In the genomic region with DNA sequence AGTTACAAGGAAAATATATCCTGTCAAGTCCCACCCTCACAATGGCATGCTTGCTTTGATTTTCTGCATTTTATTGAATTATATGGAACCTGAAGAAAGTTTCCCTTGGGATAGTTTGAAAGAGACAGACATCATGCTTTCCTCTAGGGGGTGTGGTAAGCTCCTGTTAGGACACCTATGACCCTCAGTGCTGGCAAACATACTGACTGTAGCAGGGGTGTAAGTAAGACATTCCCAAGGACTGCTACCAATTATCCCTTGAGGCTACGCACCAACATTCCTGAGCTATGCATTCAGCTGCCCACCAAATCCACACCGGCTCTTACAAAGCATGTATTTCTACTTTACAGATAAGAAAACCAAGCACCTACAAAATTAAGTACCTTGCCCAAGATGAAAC, we compare ENCODE assay signal across 16 mouse cellular contexts. TPM values are rescaled to one million over a fixed set of nuclear protein-coding genes. Genes with fewer than 3 reads are reported as not detected.
DNase-seq lines count a peak whose midpoint lies in the region; ATAC-seq and TF ChIP-seq lines count a peak whose summit lies in the region.
"Had no signal": no experiment of that assay in that cellular context is flagged by ENCODE, and none has a peak within 500 bp of the region (broad histone marks: within the 10 kb centered on the region; RNA-seq: fewer than 3 reads in every experiment).

No protein-coding gene starts in this region.

- H3K4me2 ChIP-seq in forebrain, embryonic 13.5 days, result no peak overlapping the region
- no peak overlapping the region for H3K4me2 ChIP-seq in forebrain, embryonic 11.5 days (ENCODE audit: low read depth, low read length, severe bottlenecking)
- H3K4me2 ChIP-seq in CH12.LX (ENCODE audit: insufficient read depth, low read depth, poor library complexity, severe bottlenecking), result no peak overlapping the region
- no peak overlapping the region for H3K4me2 ChIP-seq in embryonic facial prominence, embryonic 12.5 days (replicated peaks)
- H3K4me2 ChIP-seq: intestine, embryonic 15.5 days had no signal

- no peak for ATAC-seq in forebrain, embryonic 13.5 days
- no peak for ATAC-seq in forebrain, embryonic 11.5 days (replicated peaks; ENCODE audit: low FRiP score)
- no peak for ATAC-seq in embryonic facial prominence, embryonic 12.5 days (ENCODE audit: insufficient number of reproducible peaks, insufficient read depth, low FRiP score, low TSS enrichment)
- ATAC-seq: intestine, embryonic 15.5 days had no signal

- H3K79me2 ChIP-seq in CH12.LX (replicated peaks; ENCODE audit: control insufficient read depth, extremely low read depth, insufficient read depth, poor library complexity, severe bottlenecking), result no peaks in the 10 kb centered on the region

- no peak for DNase-seq in forebrain, embryonic 11.5 days (ENCODE audit: low spot score)
- no peak for DNase-seq in layer of hippocampus, adult 2 months (ENCODE audit: low spot score in 2 of 2)
- DNase-seq in layer of hippocampus, postnatal 25 days (ENCODE audit: extremely low spot score in 1 of 2, low spot score in 1 of 2), result no peak
- no peak for DNase-seq in CH12.LX (ENCODE audit: extremely low read depth)
- DNase-seq in cerebellum, postnatal 10 days, result no peak
- no peak for DNase-seq in adrenal gland, postnatal 14 days
- DNase-seq: adrenal gland, adult 2 months; B cell, adult 2 months; cerebellum, adult 2 months; heart, adult 11 months; liver; lung, postnatal 10 days; thymus, postnatal 25 days had no signal

- dilution Hi-C loops in CH12.LX (cut with MboI; ENCODE audit: extremely low pct_ligation_motif_present, extremely low pct_unique_long_range_greater_than_20kb, low sequenced_read_pairs), result no loop called here

- H3K9ac ChIP-seq in forebrain, embryonic 13.5 days, result no peak overlapping the region
- H3K9ac ChIP-seq in forebrain, embryonic 11.5 days (ENCODE audit: low read length), result no peak overlapping the region
- H3K9ac ChIP-seq in CH12.LX (ENCODE audit: insufficient read depth, low read depth), result no peak overlapping the region
- H3K9ac ChIP-seq in embryonic facial prominence, embryonic 12.5 days, result no peak overlapping the region
- H3K9ac ChIP-seq: intestine, embryonic 15.5 days had no signal

- WGBS in forebrain, embryonic 13.5 days, result 88% methylated on average over 2 of the region's 2 CpGs
- 77% methylated on average over 2 of the region's 2 CpGs for WGBS in forebrain, embryonic 11.5 days
- WGBS in embryonic facial prominence, embryonic 12.5 days, result 25% methylated on average over 2 of the region's 2 CpGs

- TF ChIP-seq EP300 in CH12.LX (IDR thresholded peaks at IDR 0.05; ENCODE audit: low read length), result no peak

- H3K4me3 ChIP-seq in forebrain, embryonic 13.5 days, result no peak overlapping the region
- H3K4me3 ChIP-seq in forebrain, embryonic 11.5 days (ENCODE audit: low read depth, low read length), result no peak overlapping the region
- no peak overlapping the region for H3K4me3 ChIP-seq in layer of hippocampus, adult 2 months
- H3K4me3 ChIP-seq in CH12.LX (replicated peaks in 1 of 3; ENCODE audit: low read depth in 2 of 3, low read length in 2 of 3, poor library complexity in 1 of 3), result no peak overlapping the region
- no peak overlapping the region for H3K4me3 ChIP-seq in embryonic facial prominence, embryonic 12.5 days
- H3K4me3 ChIP-seq: intestine, embryonic 15.5 days had no signal

- in situ Hi-C loops in CH12.LX (cut with MboI; ENCODE audit: low pct_ligation_motif_present, low pct_unique_long_range_greater_than_20kb, low sequenced_read_pairs), result no loop called here

- peaks cover 71% of the 10 kb centered on the region for H3K36me3 ChIP-seq in forebrain, embryonic 13.5 days (ENCODE audit: poor library complexity, severe bottlenecking)
- peaks cover 32% of the 10 kb centered on the region for H3K36me3 ChIP-seq in forebrain, embryonic 11.5 days (ENCODE audit: control insufficient read depth, insufficient read depth, low read length)
- H3K36me3 ChIP-seq in CH12.LX (replicated peaks in 1 of 2; ENCODE audit: control insufficient read depth in 1 of 2, insufficient read depth in 1 of 2, low read length in 1 of 2), result peaks cover 46 to 75% of the 10 kb centered on the region in 2 experiments
- peaks cover 68% of the 10 kb centered on the region for H3K36me3 ChIP-seq in embryonic facial prominence, embryonic 12.5 days

- peak; percentile 35 for TF ChIP-seq RAD21 in CH12.LX (IDR thresholded peaks at IDR 0.05; ENCODE audit: low read depth, low read length)

- TF ChIP-seq CTCF in layer of hippocampus, adult 2 months (conservative IDR thresholded peaks at IDR 0.05), result peak; percentile 32
- peak in 1 of 2 experiments; percentile 47; a peak in 2 of 4 replicates for TF ChIP-seq CTCF in CH12.LX (conservative IDR thresholded peaks at IDR 0.05 in 1 of 2, IDR thresholded peaks at IDR 0.05 in 1 of 2; ENCODE audit: low read depth in 2 of 2, low read length in 2 of 2)

- H3K4me1 ChIP-seq in forebrain, embryonic 13.5 days, result peaks cover 48% of the 10 kb centered on the region
- H3K4me1 ChIP-seq in forebrain, embryonic 11.5 days (replicated peaks; ENCODE audit: control insufficient read depth, insufficient read depth, low read length), result peaks cover 21% of the 10 kb centered on the region
- H3K4me1 ChIP-seq in CH12.LX (ENCODE audit: control insufficient read depth in 1 of 2, insufficient read depth in 2 of 2), result peaks cover 3 to 25% of the 10 kb centered on the region in 2 experiments; a peak in 3 of 4 replicates
- peaks cover 37% of the 10 kb centered on the region for H3K4me1 ChIP-seq in embryonic facial prominence, embryonic 12.5 days

- no peaks in the 10 kb centered on the region for H3K27me3 ChIP-seq in forebrain, embryonic 13.5 days
- no peaks in the 10 kb centered on the region for H3K27me3 ChIP-seq in forebrain, embryonic 11.5 days (ENCODE audit: control insufficient read depth, insufficient read depth, low read length)
- H3K27me3 ChIP-seq in CH12.LX (replicated peaks), result no peaks in the 10 kb centered on the region
- H3K27me3 ChIP-seq in embryonic facial prominence, embryonic 12.5 days, result no peaks in the 10 kb centered on the region
- H3K27me3 ChIP-seq: intestine, embryonic 15.5 days had no signal

- no peaks in the 10 kb centered on the region for H3K9me3 ChIP-seq in forebrain, embryonic 13.5 days (replicated peaks)
- no peaks in the 10 kb centered on the region for H3K9me3 ChIP-seq in forebrain, embryonic 11.5 days (ENCODE audit: control insufficient read depth, low read length)
- H3K9me3 ChIP-seq in CH12.LX (replicated peaks; ENCODE audit: low read length), result no peaks in the 10 kb centered on the region
- no peaks in the 10 kb centered on the region for H3K9me3 ChIP-seq in embryonic facial prominence, embryonic 12.5 days
- H3K9me3 ChIP-seq: intestine, embryonic 15.5 days had no signal

- TF ChIP-seq POLR2A in CH12.LX (IDR thresholded peaks at IDR 0.05; ENCODE audit: low read depth, low read length), result no peak

- peak overlapping the region; percentile 63 for H3K27ac ChIP-seq in forebrain, embryonic 13.5 days
- no peak overlapping the region for H3K27ac ChIP-seq in forebrain, embryonic 11.5 days (ENCODE audit: low read depth, low read length)
- H3K27ac ChIP-seq in layer of hippocampus, adult 2 months, result no peak overlapping the region
- H3K27ac ChIP-seq in CH12.LX (ENCODE audit: insufficient read depth, low read depth), result no peak overlapping the region
- H3K27ac ChIP-seq in embryonic facial prominence, embryonic 12.5 days, result 0 out of 2 replicates have a peak overlapping the region, but pooled peaks have one; percentile 4
- H3K27ac ChIP-seq: intestine, embryonic 15.5 days had no signal

RNA-seq across cellular contexts. Expression of a gene that starts 6.7 kb away (rescaled TPM):
- 104 and 106 TPM in 2 replicates for polyA plus RNA-seq in forebrain, embryonic 13.5 days (2015; fragmentation: Nextera tagmentation; extraction: Ambion mirVana)
- 53.0 and 61.4 TPM in 2 replicates for polyA plus RNA-seq in forebrain, embryonic 11.5 days (2014; fragmentation: Nextera tagmentation; extraction: Ambion mirVana)
- total RNA-seq in layer of hippocampus, adult 2 months (2021), result 100 to 1,000 TPM; 541 to 561 TPM
- total RNA-seq in layer of hippocampus, postnatal 25 days (2021), result 100 to 1,000 TPM; 504 to 538 TPM
- 66.4 and 69.6 TPM in 2 replicates for total RNA-seq in CH12.LX (2012; rRNA removed)
- 30.6 and 31.9 TPM in 2 replicates for total RNA-seq in CH12.LX (2014; rRNA removed)
- polyA plus RNA-seq in CH12.LX (2012; ENCODE audit: insufficient read length, low read depth), result 87.1 and 92.0 TPM in 2 replicates
- polyA plus RNA-seq in embryonic facial prominence, embryonic 12.5 days (2016; fragmentation: Nextera tagmentation; extraction: Ambion mirVana), result 130 and 135 TPM in 2 replicates
- 109 and 118 TPM in 2 replicates for total RNA-seq in adrenal gland, postnatal 14 days (2021)

RNA-seq across cellular contexts. Expression of a gene that starts 22.2 kb away (rescaled TPM):
- polyA plus RNA-seq in forebrain, embryonic 13.5 days (2015; fragmentation: Nextera tagmentation; extraction: Ambion mirVana), result 72.6 and 78.8 TPM in 2 replicates
- 25.7 and 30.1 TPM in 2 replicates for polyA plus RNA-seq in forebrain, embryonic 11.5 days (2014; fragmentation: Nextera tagmentation; extraction: Ambion mirVana)
- total RNA-seq in layer of hippocampus, adult 2 months (2021), result 100 to 1,000 TPM; 110 to 117 TPM
- 100 to 1,000 TPM; 103 to 110 TPM for total RNA-seq in layer of hippocampus, postnatal 25 days (2021)
- total RNA-seq in CH12.LX (2012; rRNA removed), result 0.30 and 0.34 TPM in 2 replicates
- not detected in 2 replicates for total RNA-seq in CH12.LX (2014; rRNA removed)
- 0.21 TPM in 1 of 2 replicates, not detected in the other for polyA plus RNA-seq in CH12.LX (2012; ENCODE audit: insufficient read length, low read depth)
- polyA plus RNA-seq in embryonic facial prominence, embryonic 12.5 days (2016; fragmentation: Nextera tagmentation; extraction: Ambion mirVana), result 24.1 and 25.0 TPM in 2 replicates
- total RNA-seq in adrenal gland, postnatal 14 days (2021), result 4.1 and 5.4 TPM in 2 replicates

RNA-seq across cellular contexts. Expression of a gene that starts 32.8 kb away (rescaled TPM):
- 100.0 and 108 TPM in 2 replicates for polyA plus RNA-seq in forebrain, embryonic 13.5 days (2015; fragmentation: Nextera tagmentation; extraction: Ambion mirVana)
- 105 and 109 TPM in 2 replicates for polyA plus RNA-seq in forebrain, embryonic 11.5 days (2014; fragmentation: Nextera tagmentation; extraction: Ambion mirVana)
- total RNA-seq in layer of hippocampus, adult 2 months (2021), result 100 to 1,000 TPM; 109 to 127 TPM
- total RNA-seq in layer of hippocampus, postnatal 25 days (2021), result 100 to 1,000 TPM; 100 to 116 TPM
- total RNA-seq in CH12.LX (2012; rRNA removed), result 193 and 208 TPM in 2 replicates
- 161 and 201 TPM in 2 replicates for total RNA-seq in CH12.LX (2014; rRNA removed)
- 137 and 153 TPM in 2 replicates for polyA plus RNA-seq in CH12.LX (2012; ENCODE audit: insufficient read length, low read depth)
- polyA plus RNA-seq in embryonic facial prominence, embryonic 12.5 days (2016; fragmentation: Nextera tagmentation; extraction: Ambion mirVana), result 126 and 129 TPM in 2 replicates
- total RNA-seq in adrenal gland, postnatal 14 days (2021), result 124 and 137 TPM in 2 replicates

RNA-seq across cellular contexts. Expression of a gene that starts 33.0 kb away (rescaled TPM):
- 45.9 and 48.6 TPM in 2 replicates for polyA plus RNA-seq in forebrain, embryonic 13.5 days (2015; fragmentation: Nextera tagmentation; extraction: Ambion mirVana)
- polyA plus RNA-seq in forebrain, embryonic 11.5 days (2014; fragmentation: Nextera tagmentation; extraction: Ambion mirVana), result 43.7 and 44.4 TPM in 2 replicates
- 10 to 100 TPM; 43.6 to 45.0 TPM for total RNA-seq in layer of hippocampus, adult 2 months (2021)
- 10 to 100 TPM; 40.8 to 43.6 TPM for total RNA-seq in layer of hippocampus, postnatal 25 days (2021)
- total RNA-seq in CH12.LX (2012; rRNA removed) (28.4 and 37.4 TPM in 2 replicates), CH12.LX (2014; rRNA removed) (27.3 and 29.3 TPM in 2 replicates)
- 29.5 and 33.2 TPM in 2 replicates for polyA plus RNA-seq in CH12.LX (2012; ENCODE audit: insufficient read length, low read depth)
- 44.6 and 50.0 TPM in 2 replicates for polyA plus RNA-seq in embryonic facial prominence, embryonic 12.5 days (2016; fragmentation: Nextera tagmentation; extraction: Ambion mirVana)
- total RNA-seq in adrenal gland, postnatal 14 days (2021), result 34.2 and 42.6 TPM in 2 replicates

RNA-seq across cellular contexts. Expression of a gene that starts 35.6 kb away (rescaled TPM):
- 6.3 and 6.6 TPM in 2 replicates for polyA plus RNA-seq in forebrain, embryonic 13.5 days (2015; fragmentation: Nextera tagmentation; extraction: Ambion mirVana)
- 15.6 and 18.5 TPM in 2 replicates for polyA plus RNA-seq in forebrain, embryonic 11.5 days (2014; fragmentation: Nextera tagmentation; extraction: Ambion mirVana)
- total RNA-seq in layer of hippocampus, adult 2 months (2021), result 1 to 10 TPM; 2.6 to 5.0 TPM
- 1 to 10 TPM; 2.5 TPM for total RNA-seq in layer of hippocampus, postnatal 25 days (2021)
- total RNA-seq in CH12.LX (2012; rRNA removed), result 0.25 and 0.38 TPM in 2 replicates
- total RNA-seq in CH12.LX (2014; rRNA removed), result not detected in 2 replicates
- 0.16 and 0.22 TPM in 2 replicates for polyA plus RNA-seq in CH12.LX (2012; ENCODE audit: insufficient read length, low read depth)
- polyA plus RNA-seq in embryonic facial prominence, embryonic 12.5 days (2016; fragmentation: Nextera tagmentation; extraction: Ambion mirVana), result 18.1 and 21.3 TPM in 2 replicates
- 29.5 and 30.2 TPM in 2 replicates for total RNA-seq in adrenal gland, postnatal 14 days (2021)

Comparison
In these comparisons a context has a peak if more than half of its experiments do, and no peak if none do; other contexts are left out.
1. H3K27ac ChIP-seq: peak in forebrain, embryonic 13.5 days (single experiment) and embryonic facial prominence, embryonic 12.5 days (single experiment); none in forebrain, embryonic 11.5 days (single experiment), layer of hippocampus, adult 2 months (single experiment) and CH12.LX (single experiment).
2. RNA of a gene that starts 22.2 kb away (total RNA-seq): 110 to 117 TPM in layer of hippocampus, adult 2 months and 103 to 110 TPM in layer of hippocampus, postnatal 25 days; 4.1 to 5.4 TPM in adrenal gland, postnatal 14 days and 0.30 to 0.34 TPM in CH12.LX; every median in the first group is over 10 times any median in the second.